Mouse (Mus musculus): ENCODE measurements around the gene Cmklr1.

DNA sequence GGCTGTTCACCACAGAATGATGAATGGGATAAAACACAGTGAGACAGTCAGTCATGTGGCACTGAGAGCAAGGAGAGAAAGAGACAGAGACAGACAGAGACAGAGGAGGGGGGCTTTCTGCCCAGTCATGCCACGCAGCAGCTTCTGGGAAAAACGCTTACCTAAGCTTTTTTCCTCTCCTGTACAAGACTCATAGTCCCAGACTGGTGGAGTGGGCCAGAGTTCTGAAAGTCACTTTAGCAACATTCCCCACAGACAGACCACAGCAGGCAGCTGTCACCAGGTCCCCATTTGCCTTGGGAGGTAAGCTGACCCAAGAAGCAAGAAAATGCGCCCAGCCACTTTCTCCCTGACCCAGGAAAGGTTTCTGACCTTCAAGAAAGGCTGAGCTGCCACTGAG is 32.2 kb upstream of the Cmklr1 start:
- no peak for TF ChIP-seq CTCF (conservative IDR thresholded peaks at IDR 0.05; ENCODE audit: low read length)
- TF ChIP-seq NANOG (IDR thresholded peaks at IDR 0.05; ENCODE audit: borderline replicate concordance, low read length), result no peak

Measured in E14TG2a.4 (cell line).